Mouse (Mus musculus) MEL (cell line): Measurements from ENCODE around the gene Osbpl9. TPM values are rescaled to one million over a fixed set of nuclear protein-coding genes. Genes with fewer than 3 reads are reported as not detected.

Experiments used
- DNase-seq: peaks from one replicate; pipeline ENCODE4 v3.0.0; 2011; ENCODE audit warnings: low read depth, low spot score
- H3K27ac ChIP-seq: 2 replicates; pipeline ENCODE4 v1.5.1; 2012; ENCODE audit warnings: low read depth, mild to moderate bottlenecking, control low read depth, low read length, moderate library complexity; ENCODE audit not compliant: control insufficient read depth
- H3K27me3 ChIP-seq, 2 experiments: fragments of 150-350 bp in 1 of 2; sonication (generic) in 1 of 2; 2 replicates each; pipeline ENCODE4 v1.6.1; 2012; ENCODE audit warnings: low read length in 2 of 2, mild to moderate bottlenecking in 2 of 2, improper control_type of control experiment in 1 of 2, moderate library complexity in 1 of 2; ENCODE audit not compliant: insufficient read depth in 2 of 2, control insufficient read depth in 1 of 2
- H3K36me3 ChIP-seq, 2 experiments: 2 replicates each; pipeline ENCODE4 v1.6.1; 2012 to 2014; ENCODE audit warnings: low read length in 2 of 2, improper control_type of control experiment in 1 of 2, inconsistent platforms in 1 of 2, mild to moderate bottlenecking in 1 of 2; ENCODE audit not compliant: insufficient read depth in 2 of 2, control insufficient read depth in 1 of 2
- H3K4me1 ChIP-seq, 2 experiments: fragments of 150-350 bp in 1 of 2; sonication (generic) in 1 of 2; 2 replicates each; pipeline ENCODE4 v1.6.1; 2012; ENCODE audit warnings: low read length in 2 of 2, improper control_type of control experiment in 1 of 2, mild to moderate bottlenecking in 1 of 2; ENCODE audit not compliant: insufficient read depth in 2 of 2, control insufficient read depth in 1 of 2
- H3K4me3 ChIP-seq, 2 experiments: fragments of 150-350 bp in 1 of 2; sonication (generic) in 1 of 2; 2 replicates each; pipeline ENCODE4 v1.5.1; 2012; ENCODE audit warnings: low read depth in 2 of 2, low read length in 2 of 2, mild to moderate bottlenecking in 2 of 2, moderate library complexity in 2 of 2, control low read depth in 1 of 2, improper control_type of control experiment in 1 of 2; ENCODE audit not compliant: control insufficient read depth in 1 of 2, insufficient read depth in 1 of 2
- H3K79me2 ChIP-seq: 2 replicates; pipeline ENCODE4 v1.6.1; 2012; ENCODE audit warnings: mild to moderate bottlenecking, low read length, moderate library complexity; ENCODE audit not compliant: control insufficient read depth, poor library complexity, insufficient read depth
- H3K9ac ChIP-seq: 2 replicates; pipeline ENCODE4 v1.6.1; 2012; ENCODE audit warnings: low read depth, mild to moderate bottlenecking, control low read depth, low read length, moderate library complexity; ENCODE audit not compliant: control insufficient read depth, poor library complexity, severe bottlenecking
- H3K9me3 ChIP-seq: fragments of 150-350 bp; sonication (generic); replicated peaks from 2 replicates; pipeline ENCODE4 v1.6.1; 2012; ENCODE audit warnings: mild to moderate bottlenecking, low read length, improper control_type of control experiment, moderate library complexity; ENCODE audit not compliant: insufficient read depth
- BHLHE40 ChIP-seq: IDR thresholded peaks from 2 replicates; pipeline ENCODE4 v1.6.1; 2012; ENCODE audit warnings: low read depth, mild to moderate bottlenecking, inconsistent platforms, low read length, improper control_type of control experiment, borderline replicate concordance
- CHD1 ChIP-seq: IDR thresholded peaks from 2 replicates; pipeline ENCODE4 v1.6.1; 2012; ENCODE audit warnings: low read depth, mild to moderate bottlenecking, inconsistent platforms, low read length, improper control_type of control experiment
- CHD2 ChIP-seq: IDR thresholded peaks from 2 replicates; pipeline ENCODE4 v1.6.1; 2011; ENCODE audit warnings: low read length, improper control_type of control experiment
- CTCF ChIP-seq, 3 experiments: IDR thresholded peaks in 2 of 3; conservative IDR thresholded peaks in 1 of 3; 2 replicates each; pipeline ENCODE4 v1.5.1; 2011 to 2012; ENCODE audit warnings: low read length in 3 of 3, low read depth in 2 of 3, mild to moderate bottlenecking in 2 of 3, improper control_type of control experiment in 1 of 3, inconsistent platforms in 1 of 3, mixed read lengths in 1 of 3, moderate library complexity in 1 of 3; ENCODE audit not compliant: control insufficient read depth in 1 of 3, insufficient read depth in 1 of 3, poor library complexity in 1 of 3, severe bottlenecking in 1 of 3
- ETS1 ChIP-seq: IDR thresholded peaks from 2 replicates; pipeline ENCODE4 v1.6.1; 2012; ENCODE audit warnings: low read depth, mild to moderate bottlenecking, inconsistent platforms, low read length, improper control_type of control experiment, moderate library complexity
- GABPA ChIP-seq: IDR thresholded peaks from 2 replicates; pipeline ENCODE4 v1.6.1; 2012; ENCODE audit warnings: low read depth, mild to moderate bottlenecking, inconsistent platforms, low read length, improper control_type of control experiment, moderate library complexity
- GATA1 ChIP-seq: IDR thresholded peaks from 2 replicates; pipeline ENCODE4 v1.6.1; 2011; ENCODE audit warnings: low read depth, low read length, improper control_type of control experiment
- HCFC1 ChIP-seq: IDR thresholded peaks from 2 replicates; pipeline ENCODE4 v1.6.1; 2012; ENCODE audit warnings: low read depth, mild to moderate bottlenecking, inconsistent platforms, low read length, improper control_type of control experiment, moderate library complexity
- KAT2A ChIP-seq: conservative IDR thresholded peaks from 2 replicates; pipeline ENCODE4 v1.6.1; 2012; ENCODE audit warnings: low read depth, low read length, improper control_type of control experiment, inconsistent platforms
- MAX ChIP-seq: IDR thresholded peaks from 2 replicates; pipeline ENCODE4 v1.6.1; 2011; ENCODE audit warnings: low read length, improper control_type of control experiment
- MAZ ChIP-seq: IDR thresholded peaks from 2 replicates; pipeline ENCODE4 v1.6.1; 2012; ENCODE audit warnings: low read depth, mild to moderate bottlenecking, inconsistent platforms, low read length, improper control_type of control experiment
- MEF2A ChIP-seq: IDR thresholded peaks from 2 replicates; pipeline ENCODE4 v1.6.1; 2014; ENCODE audit warnings: low read depth, mild to moderate bottlenecking, inconsistent platforms, low read length, improper control_type of control experiment; ENCODE audit not compliant: poor library complexity, insufficient replicate concordance, severe bottlenecking; ENCODE audit errors: extremely low read depth
- MXI1 ChIP-seq: IDR thresholded peaks from 2 replicates; pipeline ENCODE4 v1.6.1; 2011; ENCODE audit warnings: mild to moderate bottlenecking, low read depth, low read length, improper control_type of control experiment
- NELFE ChIP-seq: IDR thresholded peaks from 2 replicates; pipeline ENCODE4 v1.6.1; 2011; ENCODE audit warnings: low read depth, low read length, improper control_type of control experiment
- NRF1 ChIP-seq: IDR thresholded peaks from 2 replicates; pipeline ENCODE4 v1.6.1; 2014; ENCODE audit warnings: low read depth, mild to moderate bottlenecking, inconsistent platforms, low read length, improper control_type of control experiment, moderate library complexity; ENCODE audit not compliant: poor library complexity, insufficient read depth, severe bottlenecking
- POLR2A ChIP-seq, 2 experiments: IDR thresholded peaks; 2 replicates each; pipeline ENCODE4 v1.6.1; 2011 to 2012; ENCODE audit warnings: low read length in 2 of 2, mild to moderate bottlenecking in 2 of 2, control low read depth in 1 of 2, improper control_type of control experiment in 1 of 2, low read depth in 1 of 2, moderate library complexity in 1 of 2; ENCODE audit not compliant: control insufficient read depth in 1 of 2, insufficient read depth in 1 of 2, poor library complexity in 1 of 2
- POLR2AphosphoS5 ChIP-seq: IDR thresholded peaks from 2 replicates; pipeline ENCODE4 v1.6.1; 2012; ENCODE audit warnings: low read depth, borderline replicate concordance, mild to moderate bottlenecking, inconsistent platforms, low read length, moderate library complexity, mixed read lengths
- RCOR1 ChIP-seq: IDR thresholded peaks from 2 replicates; pipeline ENCODE4 v1.6.1; 2012; ENCODE audit warnings: low read depth, mild to moderate bottlenecking, inconsistent platforms, low read length, improper control_type of control experiment
- SIN3A ChIP-seq: IDR thresholded peaks from 2 replicates; pipeline ENCODE4 v1.6.1; 2012; ENCODE audit warnings: low read length, improper control_type of control experiment, inconsistent platforms
- TBP ChIP-seq: IDR thresholded peaks from 2 replicates; pipeline ENCODE4 v1.8.0; 2011; ENCODE audit warnings: low read depth, low read length, improper control_type of control experiment
- TCF12 ChIP-seq: IDR thresholded peaks from 2 replicates; pipeline ENCODE4 v1.6.1; 2014; ENCODE audit warnings: low read depth, mild to moderate bottlenecking, inconsistent platforms, low read length, improper control_type of control experiment, moderate library complexity
- UBTF ChIP-seq: IDR thresholded peaks from 2 replicates; pipeline ENCODE4 v1.6.1; 2012; ENCODE audit warnings: low read depth, mild to moderate bottlenecking, inconsistent platforms, low read length, improper control_type of control experiment, moderate library complexity, borderline replicate concordance; ENCODE audit not compliant: insufficient read depth
- USF1 ChIP-seq: IDR thresholded peaks from 2 replicates; pipeline ENCODE4 v1.6.1; 2014; ENCODE audit warnings: low read depth, mild to moderate bottlenecking, inconsistent platforms, low read length, improper control_type of control experiment, moderate library complexity
- ZMIZ1 ChIP-seq: IDR thresholded peaks from 2 replicates; pipeline ENCODE4 v1.6.1; 2012; ENCODE audit warnings: low read depth, mild to moderate bottlenecking, inconsistent platforms, low read length, improper control_type of control experiment, moderate library complexity
- polyA plus RNA-seq, 2 experiments: library from polyadenylated mRNA; stranded (reverse) in 1 of 2; unstranded in 1 of 2; fragments of >175 nt in 1 of 2; fragments of >200 nt in 1 of 2; gene quantifications; 2 replicates each; pipeline versions ENCODE4 v1.2.1 to v1.2.4; 2012; ENCODE audit warnings: low replicate concordance in 2 of 2, low read depth in 1 of 2; ENCODE audit not compliant: insufficient read length in 2 of 2, insufficient read depth in 1 of 2, missing spikeins in 1 of 2
- total RNA-seq: library from RNA; depleted of rRNA; stranded (reverse); fragments of 300-350 nt; gene quantifications from 2 replicates; pipeline ENCODE4 v1.2.3, GENCODE M21; 2012

Osbpl9 gene
- total and polyA plus RNA-seq, 3 experiments: 14.9 to 42.6 TPM; not detected in 1

DNA sequence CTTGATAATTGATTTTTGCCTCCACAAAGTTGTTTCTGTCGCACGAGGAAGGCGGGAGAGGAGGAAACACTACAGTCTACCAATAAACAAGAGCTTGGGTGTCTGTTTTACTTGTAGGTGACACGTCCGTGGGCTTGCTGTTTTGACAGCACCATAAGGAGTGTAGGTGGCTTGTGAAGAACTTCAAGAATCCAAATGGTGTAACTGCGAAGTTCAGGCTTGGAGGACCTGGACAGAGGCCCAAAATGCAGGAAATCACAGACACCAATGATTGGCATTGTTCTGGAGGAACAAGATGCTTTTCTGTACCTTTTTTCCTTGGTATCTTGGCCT is 83.8 kb downstream of the Osbpl9 start:
- DNase-seq: no peak
- Histone ChIP-seq H3K36me3 (peaks cover 0 to 22% of the 10 kb centered on the region in 2 experiments; a peak in 2 of 4 replicates), H3K4me3 (peak overlapping the region; percentile 64 to 96), H3K9me3 (no peaks in the 10 kb centered on the region), H3K4me1 (peaks cover 5 to 12% of the 10 kb centered on the region in 2 experiments), H3K27me3 (no peaks in the 10 kb centered on the region), H3K79me2 (peaks cover 2% of the 10 kb centered on the region), H3K9ac (peak overlapping the region; percentile 77), H3K27ac (peak overlapping the region; percentile 17; the same call in 1 of the 2 replicates)
- no peak for TF ChIP-seq GABPA
- no peak for TF ChIP-seq CHD1
- no peak for TF ChIP-seq CTCF (IDR thresholded peaks at IDR 0.05 in 2 of 3, conservative IDR thresholded peaks at IDR 0.05 in 1 of 3; ENCODE audit: control insufficient read depth in 1 of 3, insufficient read depth in 1 of 3, low read depth in 2 of 3, low read length in 3 of 3, poor library complexity in 1 of 3, severe bottlenecking in 1 of 3)
- TF ChIP-seq POLR2AphosphoS5: no peak
- no peak; the same call in 1 of the 2 replicates for TF ChIP-seq HCFC1
- peak; percentile 17; the same call in 1 of the 2 replicates for TF ChIP-seq MXI1

DNA sequence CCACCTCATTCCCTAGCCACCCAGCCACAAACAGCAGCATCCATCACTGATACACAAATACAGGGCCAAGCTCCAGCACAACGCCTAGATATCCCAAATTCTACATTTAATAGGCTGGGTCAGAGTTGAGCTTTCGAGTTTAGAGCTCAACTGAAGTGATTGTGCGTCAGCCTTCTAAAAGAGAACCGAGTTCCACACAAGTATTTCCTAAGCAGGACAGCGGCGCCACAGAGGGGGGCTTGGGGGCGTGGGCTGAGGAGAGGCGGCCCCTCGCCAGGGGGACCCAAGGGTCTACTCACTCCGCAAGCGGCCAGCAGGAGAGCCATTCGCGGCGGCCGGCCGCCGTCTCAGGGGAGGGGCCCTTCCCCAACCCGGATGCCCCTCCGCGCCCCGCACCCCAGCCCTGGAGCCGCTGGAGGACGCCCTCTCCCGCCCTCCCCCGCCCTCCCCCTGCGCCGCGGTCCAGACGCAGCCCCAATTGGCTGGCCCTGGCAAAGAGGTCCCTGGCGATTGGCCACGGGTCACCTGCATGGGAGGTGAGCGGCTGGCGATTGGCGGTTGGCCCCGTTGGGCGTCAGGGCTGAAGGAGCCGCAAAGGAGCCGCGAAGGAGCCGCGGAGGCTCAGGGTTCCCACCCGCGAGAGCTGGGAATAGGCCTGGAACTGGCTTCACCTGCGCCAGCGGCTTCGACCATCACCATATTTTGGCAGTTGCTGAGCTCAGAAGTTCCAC is 84.3 kb downstream of the Osbpl9 start:
- H3K27ac ChIP-seq: peak overlapping the region; percentile 64
- no peaks in the 10 kb centered on the region for H3K9me3 ChIP-seq
- peak overlapping the region; percentile 86 for H3K9ac ChIP-seq
- peak overlapping the region; percentile 93 to 100 for H3K4me3 ChIP-seq
- no peaks in the 10 kb centered on the region for H3K27me3 ChIP-seq
- TF ChIP-seq UBTF (no peak), TCF12 (0 out of 2 replicates have a peak, but pooled peaks have one; percentile 14), CTCF (IDR thresholded peaks at IDR 0.05 in 2 of 3, conservative IDR thresholded peaks at IDR 0.05 in 1 of 3; ENCODE audit: control insufficient read depth in 1 of 3, insufficient read depth in 1 of 3, low read depth in 2 of 3, low read length in 3 of 3, poor library complexity in 1 of 3, severe bottlenecking in 1 of 3) (no peak), MAX (peak; percentile 68), TBP (no peak), RCOR1 (0 out of 2 replicates have a peak, but pooled peaks have one; percentile 11), SIN3A (peak; percentile 59), USF1 (peak; percentile 81), ZMIZ1 (peak; percentile 68; the same call in 1 of the 2 replicates), CHD1 (no peak), NELFE (peak; percentile 78), GATA1 (no peak), NRF1 (peak; percentile 22; the same call in 1 of the 2 replicates), KAT2A (no peak; the same call in 1 of the 2 replicates), MEF2A (no peak), BHLHE40 (no peak), ETS1 (0 out of 2 replicates have a peak, but pooled peaks have one; percentile 15), HCFC1 (peak; percentile 61), CHD2 (peak; percentile 52), MAZ (peak; percentile 89), POLR2A (IDR thresholded peaks at IDR 0.05; ENCODE audit: control insufficient read depth in 1 of 2, insufficient read depth in 1 of 2, low read depth in 1 of 2, low read length in 2 of 2, poor library complexity in 1 of 2) (peak; percentile 60 to 78)
- peaks cover 2% of the 10 kb centered on the region for H3K79me2 ChIP-seq
- peaks cover 0 to 16% of the 10 kb centered on the region in 2 experiments; a peak in 2 of 4 replicates for H3K36me3 ChIP-seq
- peaks cover 3 to 7% of the 10 kb centered on the region in 2 experiments for H3K4me1 ChIP-seq
- DNase-seq: peak; percentile 96
